Mouse (Mus musculus) hindbrain, embryonic 12.5 days (tissue): ENCODE measurements at regions not wholly inside any gene's neighbourhood (a gene's known extent, or its start where the extent isn't known, plus 50 kb on each side); places are given as distances from the start of the nearest gene placed in this dataset.
A peak's percentile ranks its signal among the peaks of the same experiment; 100 is the strongest.

Experiments used
- ATAC-seq: fragments of 200-750 bp; cut with Nextera tagmentation; 2 replicates; pipeline ENCODE4 v1.8.0; 2017; ENCODE audit warnings: moderate TSS enrichment; ENCODE audit not compliant: low FRiP score
- H3K27ac ChIP-seq: fragments of 300-500 bp; sonication (generic); 2 replicates; pipeline ENCODE4 v1.5.1; 2016; ENCODE audit warnings: mild to moderate bottlenecking
- H3K27me3 ChIP-seq: fragments of 300-500 bp; sonication (generic); 2 replicates; pipeline ENCODE4 v1.6.1; 2016; ENCODE audit warnings: mild to moderate bottlenecking
- H3K36me3 ChIP-seq: fragments of 300-500 bp; sonication (generic); 2 replicates; pipeline ENCODE4 v1.6.1; 2016; ENCODE audit warnings: mild to moderate bottlenecking
- H3K4me1 ChIP-seq: fragments of 300-500 bp; sonication (generic); 2 replicates; pipeline ENCODE4 v1.6.1; 2016
- H3K4me2 ChIP-seq: fragments of 300-500 bp; sonication (generic); replicated peaks from 2 replicates; pipeline ENCODE4 v1.6.1; 2016; ENCODE audit warnings: mild to moderate bottlenecking
- H3K4me3 ChIP-seq: fragments of 300-500 bp; sonication (generic); 2 replicates; pipeline ENCODE4 v1.5.1; 2016; ENCODE audit warnings: mild to moderate bottlenecking
- H3K9ac ChIP-seq: fragments of 300-500 bp; sonication (generic); 2 replicates; pipeline ENCODE4 v1.6.1; 2016; ENCODE audit warnings: mild to moderate bottlenecking, moderate library complexity
- H3K9me3 ChIP-seq: fragments of 300-500 bp; sonication (generic); replicated peaks from 2 replicates; pipeline ENCODE4 v1.6.1; 2016; ENCODE audit warnings: mild to moderate bottlenecking
- WGBS: fragments of 180-500 bp; shearing (Covaris S2); methylation state at CpG from one replicate; pipeline ENCODE4 v1.1.7; 2016; 5-methylcytosine and 5-hydroxymethylcytosine counted together

DNA sequence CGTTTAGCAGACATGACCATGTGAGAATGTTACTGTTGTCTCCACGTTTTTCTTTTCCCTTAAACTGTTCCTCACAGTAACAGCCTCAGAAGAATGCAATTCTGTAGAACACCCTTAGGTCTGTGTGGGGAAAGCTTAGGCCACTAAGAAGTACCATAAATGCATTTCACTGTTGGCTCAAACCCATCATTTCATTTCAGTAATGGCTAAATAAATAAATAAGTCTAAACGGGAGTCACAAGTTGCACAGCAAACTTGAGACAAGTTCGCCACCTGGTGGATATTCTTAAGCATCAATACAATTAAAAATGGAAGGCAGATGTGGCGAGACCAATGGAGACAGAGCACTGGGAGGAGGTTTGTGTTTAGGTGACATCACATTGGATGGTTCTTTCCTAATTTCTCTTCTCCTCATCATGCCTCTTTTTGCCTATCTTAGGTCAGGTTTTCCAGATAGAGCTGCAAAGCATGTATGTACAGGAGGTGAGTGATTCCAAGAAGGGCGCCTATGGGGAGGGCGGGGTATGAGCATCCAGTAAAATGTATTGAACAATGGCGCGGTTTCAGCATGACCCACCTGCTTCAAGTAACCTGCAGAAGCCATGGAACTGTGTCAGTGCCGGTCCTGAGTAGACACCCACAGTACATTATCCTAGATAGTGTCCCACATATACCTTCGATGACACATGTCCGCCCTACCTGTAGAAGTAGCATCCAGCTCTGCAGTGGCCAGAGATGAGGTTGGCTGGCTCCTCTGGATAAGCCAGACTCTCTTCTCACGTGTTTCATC lies 128.8 kb upstream of the Car8 start:
- WGBS: 65% methylated on average over 13 of the region's 13 CpGs
- Histone ChIP-seq H3K9ac (no peak overlapping the region), H3K4me3 (no peak overlapping the region), H3K27ac (no peak overlapping the region), H3K9me3 (no peaks in the 10 kb centered on the region), H3K27me3 (no peaks in the 10 kb centered on the region), H3K4me2 (no peak overlapping the region), H3K4me1 (no peaks in the 10 kb centered on the region), H3K36me3 (no peaks in the 10 kb centered on the region)
- peak; percentile 65 for ATAC-seq

DNA sequence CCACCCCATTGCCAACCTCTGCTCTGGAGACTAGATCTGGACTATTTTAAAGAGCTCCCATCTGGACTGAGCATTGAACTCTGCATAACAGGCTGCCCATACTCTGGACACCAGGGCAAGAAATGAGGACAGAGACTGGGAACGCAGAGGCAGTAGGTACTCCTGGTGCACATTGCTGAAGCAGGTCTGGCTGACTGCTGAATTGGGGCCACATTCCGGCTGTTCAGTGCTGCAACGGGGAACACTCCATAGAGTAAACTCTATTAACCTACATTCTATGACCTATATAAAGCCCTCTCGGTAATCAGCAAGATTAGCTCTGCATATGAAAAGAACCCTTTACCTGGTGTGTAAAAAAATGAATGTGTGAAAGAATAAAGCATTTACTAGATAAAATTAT lies 128.1 kb upstream of the Car8 start:
- Histone ChIP-seq H3K27ac (no peak overlapping the region), H3K4me1 (no peaks in the 10 kb centered on the region), H3K27me3 (no peaks in the 10 kb centered on the region), H3K36me3 (no peaks in the 10 kb centered on the region), H3K9ac (no peak overlapping the region), H3K9me3 (no peaks in the 10 kb centered on the region), H3K4me3 (no peak overlapping the region), H3K4me2 (no peak overlapping the region)
- no peak for ATAC-seq
- 90% methylated on average over 4 of the region's 4 CpGs for WGBS

DNA sequence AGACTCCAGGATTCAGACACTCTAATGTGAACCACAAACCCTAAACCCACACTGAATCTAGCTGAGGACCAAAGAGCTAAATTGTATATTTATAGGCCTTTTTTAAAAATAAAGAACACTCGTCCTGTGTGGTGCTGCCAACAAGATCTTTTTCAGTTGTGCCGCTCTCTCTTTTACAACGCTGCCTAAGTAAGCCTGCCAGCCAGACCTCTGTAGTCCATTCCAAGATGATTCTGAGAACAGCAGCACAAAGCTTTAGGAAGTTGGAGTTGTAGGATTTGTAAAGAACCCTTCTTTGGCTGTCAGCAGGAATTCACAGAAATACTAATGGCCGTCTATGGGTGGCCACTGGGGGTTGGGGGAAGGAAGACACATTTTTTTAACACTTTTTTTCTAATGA lies 123.6 kb upstream of the Car8 start:
- H3K4me1 ChIP-seq: no peaks in the 10 kb centered on the region
- 69% methylated on average over 4 of the region's 4 CpGs for WGBS

DNA sequence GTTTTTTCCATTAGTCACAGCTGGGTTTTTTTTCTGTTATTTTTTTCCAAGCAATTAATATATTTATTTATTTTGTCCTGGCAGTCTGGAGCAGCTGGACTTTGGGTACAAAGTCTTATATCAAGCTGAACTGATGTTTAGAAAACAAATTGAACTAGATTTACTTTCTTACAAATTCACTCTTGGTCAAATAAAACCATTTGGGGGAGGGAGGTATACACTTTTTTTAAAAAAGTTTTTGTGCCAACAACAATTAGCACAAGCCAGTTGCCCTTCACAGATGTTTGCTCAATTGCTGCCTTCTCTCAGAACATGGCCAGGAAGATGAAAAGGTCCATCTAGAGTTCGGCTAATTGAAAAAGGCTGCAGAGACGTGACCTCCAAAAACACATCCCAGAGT lies 123.1 kb upstream of the Car8 start:
- Histone ChIP-seq H3K27ac (no peak overlapping the region), H3K4me3 (no peak overlapping the region), H3K9me3 (no peaks in the 10 kb centered on the region), H3K4me2 (no peak overlapping the region), H3K4me1 (no peaks in the 10 kb centered on the region), H3K36me3 (no peaks in the 10 kb centered on the region), H3K9ac (no peak overlapping the region), H3K27me3 (no peaks in the 10 kb centered on the region)
- no peak for ATAC-seq
- WGBS: 57% methylated on average over 2 of the region's 2 CpGs

More for the DNA sequence above, 123.6 kb upstream of the Car8 start:
- Histone ChIP-seq H3K27ac (no peak overlapping the region), H3K4me2 (no peak overlapping the region), H3K9ac (no peak overlapping the region), H3K9me3 (no peaks in the 10 kb centered on the region), H3K36me3 (no peaks in the 10 kb centered on the region), H3K4me3 (no peak overlapping the region), H3K27me3 (no peaks in the 10 kb centered on the region)
- no peak for ATAC-seq

DNA sequence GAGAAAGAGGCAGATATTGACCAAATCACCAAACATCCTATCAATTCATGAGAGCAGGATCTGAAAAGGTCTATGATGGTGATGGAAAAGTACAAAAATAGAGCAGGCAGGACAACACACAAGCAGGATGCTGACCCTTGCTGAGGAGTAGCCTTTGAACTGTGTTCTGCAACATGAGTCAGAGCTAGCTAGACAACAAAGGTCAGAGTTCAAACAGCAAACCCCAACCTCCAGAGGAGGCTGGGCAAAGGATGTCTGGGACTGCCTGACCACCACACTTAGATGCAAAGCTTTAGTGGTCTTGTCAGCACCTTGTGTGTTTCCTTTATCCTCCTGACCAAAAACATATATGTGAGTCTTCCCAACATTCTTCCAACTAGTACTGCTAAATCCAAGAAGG lies 122.5 kb upstream of the Car8 start:
- Histone ChIP-seq H3K4me2 (no peak overlapping the region), H3K27ac (no peak overlapping the region), H3K36me3 (no peaks in the 10 kb centered on the region), H3K27me3 (no peaks in the 10 kb centered on the region), H3K4me3 (no peak overlapping the region), H3K9ac (no peak overlapping the region), H3K4me1 (no peaks in the 10 kb centered on the region), H3K9me3 (no peaks in the 10 kb centered on the region)
- ATAC-seq: no peak

DNA sequence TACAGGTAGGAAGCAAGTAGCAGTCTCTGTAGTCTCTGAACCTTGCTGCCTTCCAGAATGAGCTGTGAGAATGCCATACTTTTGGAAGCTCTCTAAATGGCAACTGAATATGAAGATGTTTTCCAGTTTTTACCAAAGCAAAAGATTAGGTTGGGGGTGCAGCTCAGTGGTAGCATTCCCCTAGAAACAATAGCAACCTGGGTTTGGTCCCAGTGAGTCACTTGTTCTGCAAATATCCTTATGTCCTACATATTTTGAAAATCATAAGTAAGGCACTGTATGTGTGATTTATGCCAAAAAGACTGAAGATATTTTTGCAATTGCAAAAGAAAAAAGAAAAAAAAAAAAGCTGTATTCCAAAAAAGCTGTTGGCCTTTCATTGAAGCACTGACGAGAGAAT lies 118.6 kb upstream of the Car8 start:
- no peak overlapping the region for H3K27ac ChIP-seq
- WGBS: 92% methylated on average over 1 of the region's 1 CpGs
- no peaks in the 10 kb centered on the region for H3K9me3 ChIP-seq
- no peaks in the 10 kb centered on the region for H3K4me1 ChIP-seq
- no peaks in the 10 kb centered on the region for H3K36me3 ChIP-seq
- H3K4me3 ChIP-seq: no peak overlapping the region
- H3K27me3 ChIP-seq: no peaks in the 10 kb centered on the region
- no peak overlapping the region for H3K4me2 ChIP-seq
- no peak overlapping the region for H3K9ac ChIP-seq
- no peak for ATAC-seq

DNA sequence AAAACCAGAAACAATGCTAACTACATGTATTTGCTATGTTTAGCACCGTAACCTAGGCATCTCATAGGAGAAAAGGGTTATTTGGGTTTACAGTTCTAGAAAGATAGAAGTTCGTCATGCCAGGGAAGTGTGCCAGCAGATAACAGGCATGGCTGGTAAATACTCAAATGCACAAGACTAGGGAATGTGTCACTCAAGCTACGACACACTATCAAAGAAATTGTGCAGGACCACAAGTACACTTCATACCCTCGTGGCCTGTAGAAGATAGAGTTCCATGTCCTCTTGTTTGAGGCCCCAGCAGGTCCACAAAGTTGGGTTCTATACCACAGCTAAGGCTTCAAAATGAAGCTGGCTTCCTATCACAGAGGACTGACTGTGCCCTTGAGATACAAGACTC lies 103.1 kb upstream of the Car8 start:
- H3K27me3 ChIP-seq: no peaks in the 10 kb centered on the region
- no peak for ATAC-seq
- H3K4me1 ChIP-seq: no peaks in the 10 kb centered on the region
- no peak overlapping the region for H3K9ac ChIP-seq
- no peaks in the 10 kb centered on the region for H3K36me3 ChIP-seq
- H3K9me3 ChIP-seq: no peaks in the 10 kb centered on the region
- 91% methylated on average over 4 of the region's 4 CpGs for WGBS
- H3K4me2 ChIP-seq: no peak overlapping the region
- H3K27ac ChIP-seq: no peak overlapping the region
- H3K4me3 ChIP-seq: no peak overlapping the region

DNA sequence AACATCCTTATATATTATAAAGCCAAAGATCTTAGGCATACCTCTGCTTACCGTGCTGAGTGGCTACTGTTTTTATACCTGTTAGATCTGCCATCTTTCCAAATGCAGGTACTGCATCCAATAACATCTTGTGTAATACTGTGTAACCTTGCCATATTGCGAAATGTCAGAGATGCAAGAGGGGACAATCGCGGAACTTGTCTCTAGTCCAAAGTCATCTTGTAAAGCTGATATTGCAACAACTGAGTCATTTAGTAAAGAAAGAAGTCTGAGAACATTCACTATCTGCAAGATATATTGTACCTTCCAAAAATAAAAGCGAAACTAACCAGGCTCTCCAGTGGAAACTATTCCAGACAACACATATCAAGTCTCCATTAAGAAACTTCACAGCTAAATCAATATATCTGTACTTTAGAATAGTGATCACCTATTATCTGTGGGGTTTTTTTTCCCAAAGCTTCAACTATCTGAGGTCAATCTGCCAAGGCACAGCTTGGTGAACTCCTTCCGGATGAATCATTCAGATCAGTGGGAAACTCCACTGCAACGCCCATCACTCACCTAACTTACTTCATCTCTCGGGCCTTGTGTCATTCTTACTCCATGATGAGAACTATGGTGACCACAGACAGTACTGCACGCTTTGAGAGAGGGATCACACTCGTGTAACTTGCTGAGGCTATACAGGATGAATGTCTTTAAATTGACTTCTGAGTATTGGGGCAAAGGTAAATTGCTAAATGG lies 70.6 kb upstream of the Car8 start:
- Histone ChIP-seq H3K4me2 (no peak overlapping the region), H3K27me3 (no peaks in the 10 kb centered on the region), H3K9ac (no peak overlapping the region), H3K9me3 (no peaks in the 10 kb centered on the region), H3K4me3 (no peak overlapping the region), H3K27ac (no peak overlapping the region), H3K36me3 (no peaks in the 10 kb centered on the region), H3K4me1 (no peaks in the 10 kb centered on the region)
- no peak for ATAC-seq
- 88% methylated on average over 10 of the region's 10 CpGs for WGBS

DNA sequence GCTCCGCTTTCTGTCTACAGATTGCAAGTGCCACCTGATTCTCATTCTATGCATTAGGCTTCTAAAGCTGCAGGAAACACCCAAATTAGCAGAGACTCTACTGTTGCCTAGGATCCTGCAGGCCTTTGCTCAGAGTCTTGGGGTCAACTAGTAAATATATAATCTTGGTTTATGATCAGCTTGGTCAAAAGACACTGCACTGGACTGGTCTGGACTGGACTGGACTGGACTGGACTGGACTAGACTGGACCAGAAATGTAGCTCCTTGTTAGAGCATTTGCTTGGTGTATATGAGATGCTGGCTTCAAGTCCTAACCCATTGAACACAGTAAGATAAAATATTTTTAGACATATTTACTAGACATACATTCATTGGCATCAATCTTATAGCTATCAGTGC lies 53.7 kb upstream of the Car8 start:
- H3K9me3 ChIP-seq: no peaks in the 10 kb centered on the region
- WGBS: 88% methylated on average over 1 of the region's 1 CpGs
- H3K27me3 ChIP-seq: no peaks in the 10 kb centered on the region
- H3K4me3 ChIP-seq: no peak overlapping the region
- H3K4me1 ChIP-seq: 0 out of 2 replicates have a peak, but pooled peaks cover 6% of the 10 kb centered on the region
- H3K9ac ChIP-seq: no peak overlapping the region
- H3K4me2 ChIP-seq: no peak overlapping the region
- no peak for ATAC-seq
- no peak overlapping the region for H3K27ac ChIP-seq
- no peaks in the 10 kb centered on the region for H3K36me3 ChIP-seq

DNA sequence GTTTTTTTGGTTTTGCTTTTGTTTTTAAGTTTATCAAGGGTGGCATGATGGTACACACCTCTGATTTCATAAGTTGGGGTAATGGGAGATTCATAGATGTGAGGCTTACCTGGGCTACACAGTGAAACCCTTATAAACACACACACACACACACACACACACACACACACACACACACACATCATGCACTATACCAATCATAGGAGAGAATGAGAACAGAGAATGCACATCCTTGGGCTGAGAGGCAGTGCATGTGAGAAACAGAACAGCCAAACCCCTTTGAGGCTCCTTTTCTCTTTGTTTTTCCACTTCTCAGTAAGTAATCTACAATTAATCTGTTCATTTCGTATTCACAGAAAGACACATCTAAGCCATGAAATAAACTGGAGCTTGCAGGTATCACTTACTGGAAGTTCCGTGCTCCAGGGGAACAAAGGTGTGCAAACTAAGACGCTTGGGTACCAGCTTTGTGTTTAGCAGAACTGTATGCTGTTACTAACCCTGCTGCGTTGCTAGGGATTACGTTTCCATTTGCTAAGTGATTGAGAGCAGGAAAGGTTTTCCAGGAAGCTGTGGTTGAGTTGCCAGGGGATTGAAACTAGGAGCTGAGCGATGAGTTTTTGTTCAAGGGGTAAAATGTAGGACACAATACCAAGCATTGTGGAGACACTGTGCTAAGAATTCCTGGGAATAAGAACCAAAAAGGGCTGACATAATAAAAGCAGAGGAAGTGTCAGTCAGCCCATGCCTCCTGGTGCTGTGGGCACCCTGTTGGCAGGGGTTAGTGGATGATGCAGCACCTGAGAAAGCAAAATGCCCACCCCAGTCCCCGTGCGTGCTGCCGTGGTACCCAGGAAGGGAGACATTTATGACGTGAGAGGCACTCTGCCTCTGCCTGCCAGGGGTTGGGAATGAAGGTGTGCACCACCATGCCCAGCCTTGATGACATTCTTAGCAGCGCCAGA lies 53.0 kb upstream of the Car8 start:
- Histone ChIP-seq H3K9ac (no peak overlapping the region), H3K4me1 (0 out of 2 replicates have a peak, but pooled peaks cover 6% of the 10 kb centered on the region), H3K4me3 (no peak overlapping the region), H3K27ac (no peak overlapping the region), H3K9me3 (no peaks in the 10 kb centered on the region), H3K27me3 (no peaks in the 10 kb centered on the region), H3K4me2 (no peak overlapping the region), H3K36me3 (no peaks in the 10 kb centered on the region)
- 65% methylated on average over 11 of the region's 11 CpGs for WGBS
- ATAC-seq: no peak

DNA sequence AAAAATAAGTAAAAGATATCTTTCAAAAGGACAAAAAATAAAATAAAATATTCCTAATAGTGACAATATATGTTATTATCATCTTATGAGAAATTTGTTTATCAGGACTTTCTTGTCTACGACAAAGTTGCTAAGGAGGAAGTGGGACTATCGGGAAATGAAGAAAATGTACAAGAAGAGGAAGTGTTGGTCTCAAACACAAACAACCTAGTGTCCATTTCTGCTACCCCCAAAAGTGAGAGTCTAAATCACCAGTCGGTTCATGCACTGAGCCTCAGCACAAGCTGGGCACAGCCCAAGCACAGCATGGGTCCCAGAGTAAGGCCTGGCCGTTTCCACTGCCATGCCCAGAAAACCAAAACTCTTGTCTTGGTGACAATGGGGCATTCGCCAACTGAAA lies 51.1 kb upstream of the Car8 start:
- H3K27ac ChIP-seq: no peak overlapping the region
- WGBS: 79% methylated on average over 5 of the region's 5 CpGs
- no peak overlapping the region for H3K9ac ChIP-seq
- H3K4me1 ChIP-seq: 0 out of 2 replicates have a peak, but pooled peaks cover 6% of the 10 kb centered on the region
- H3K9me3 ChIP-seq: no peaks in the 10 kb centered on the region
- H3K4me2 ChIP-seq: no peak overlapping the region
- H3K36me3 ChIP-seq: no peaks in the 10 kb centered on the region
- no peaks in the 10 kb centered on the region for H3K27me3 ChIP-seq
- H3K4me3 ChIP-seq: no peak overlapping the region
- ATAC-seq: no peak
